Mouse (Mus musculus) C2C12 (cell line): ENCODE data around the gene Nfat5. TPM values are rescaled to one million over a fixed set of nuclear protein-coding genes. Genes with fewer than 3 reads are reported as not detected.

Source experiments
- H3K27me3 ChIP-seq: one replicate; pipeline ENCODE4 v1.6.1; 2011; ENCODE audit not compliant: control insufficient read depth, insufficient read depth, insufficient read length
- H3K36me3 ChIP-seq: one replicate; pipeline ENCODE4 v1.6.1; 2011; ENCODE audit not compliant: control insufficient read depth, insufficient read depth
- H3K4me3 ChIP-seq: one replicate; pipeline ENCODE4 v1.5.1; 2011; ENCODE audit warnings: mild to moderate bottlenecking, control low read depth; ENCODE audit not compliant: poor library complexity, insufficient read depth, severe bottlenecking
- H3K79me2 ChIP-seq: one replicate; pipeline ENCODE4 v1.6.1; 2011; ENCODE audit not compliant: control insufficient read depth, insufficient read depth
- H3K79me3 ChIP-seq: one replicate; pipeline ENCODE4 v1.6.1; 2011; ENCODE audit warnings: low read depth, control low read depth
- H3ac ChIP-seq: one replicate; pipeline ENCODE3; 2011; ENCODE audit warnings: low read depth; ENCODE audit not compliant: control insufficient read depth, insufficient read length
- CEBPB ChIP-seq: IDR thresholded peaks from one replicate; pipeline ENCODE4 v1.6.1; 2011; ENCODE audit warnings: low read depth, mild to moderate bottlenecking, control low read depth, moderate library complexity
- CTCF ChIP-seq: IDR thresholded peaks from one replicate; pipeline ENCODE4 v1.5.1; 2011; ENCODE audit not compliant: control insufficient read depth, insufficient read depth, insufficient read length
- FOSL1 ChIP-seq: IDR thresholded peaks from one replicate; pipeline ENCODE4 v1.8.0; 2011; ENCODE audit warnings: mild to moderate bottlenecking, low read length; ENCODE audit not compliant: poor library complexity, insufficient read depth, severe bottlenecking
- MAX ChIP-seq: IDR thresholded peaks from one replicate; pipeline ENCODE4 v1.6.1; 2011; ENCODE audit warnings: mild to moderate bottlenecking, control low read depth
- MYOD1 ChIP-seq: IDR thresholded peaks from one replicate; pipeline ENCODE4 v1.6.1; 2011; ENCODE audit warnings: low read depth; ENCODE audit not compliant: control insufficient read depth, insufficient read length
- MYOG ChIP-seq: IDR thresholded peaks from one replicate; pipeline ENCODE4 v1.6.1; 2011; ENCODE audit not compliant: control insufficient read depth, insufficient read length; ENCODE audit errors: extremely low read depth
- USF1 ChIP-seq: IDR thresholded peaks from one replicate; pipeline ENCODE4 v1.6.1; 2011; ENCODE audit warnings: low read depth, mild to moderate bottlenecking, control low read depth, moderate library complexity
- polyA plus RNA-seq: library from polyadenylated mRNA; unstranded; fragments of >200 nt; fragmentation: generic; extraction: Trizol; gene quantifications from one replicate; pipeline ENCODE4 v1.2.1, GENCODE M21; 2012; ENCODE audit warnings: missing spikeins

Nfat5 gene
- polyA plus RNA-seq, 1 experiment = 13.6 TPM

DNA sequence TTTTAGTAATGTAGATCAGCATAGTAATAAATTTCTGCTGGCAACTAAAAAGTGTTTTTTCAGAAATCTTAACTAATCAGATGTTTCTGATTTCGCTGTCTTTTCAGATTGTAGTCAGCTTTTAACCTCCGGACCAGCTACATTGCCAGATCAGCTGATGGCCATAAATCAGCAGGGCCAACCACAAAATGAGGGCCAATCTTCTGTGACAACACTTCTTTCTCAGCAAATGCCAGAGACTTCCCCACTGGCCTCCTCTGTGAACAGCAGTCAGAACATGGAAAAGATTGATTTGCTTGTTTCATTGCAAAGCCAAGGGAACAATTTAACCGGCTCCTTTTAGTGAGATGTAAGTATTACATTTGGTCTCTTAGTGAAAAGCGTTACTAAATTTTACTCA is 77.0 kb downstream of the Nfat5 start:
- TF ChIP-seq FOSL1 (no peak), CTCF (no peak), CEBPB (no peak), MYOD1 (no peak), MAX (no peak), USF1 (no peak), MYOG (no peak)
- H3K36me3 ChIP-seq = peaks cover 98% of the 10 kb centered on the region

GRCm38 (mm10) chr8:107377346-107377745 is 84.1 kb downstream of the Nfat5 start:
- H3K36me3 ChIP-seq = peaks cover 75% of the 10 kb centered on the region

More for the DNA sequence above, 77.0 kb downstream of the Nfat5 start:
- Histone ChIP-seq H3K4me3 (no peak overlapping the region), H3K79me2 (no peaks in the 10 kb centered on the region), H3ac (no peak overlapping the region), H3K27me3 (no peaks in the 10 kb centered on the region), H3K79me3 (no peaks in the 10 kb centered on the region)

DNA sequence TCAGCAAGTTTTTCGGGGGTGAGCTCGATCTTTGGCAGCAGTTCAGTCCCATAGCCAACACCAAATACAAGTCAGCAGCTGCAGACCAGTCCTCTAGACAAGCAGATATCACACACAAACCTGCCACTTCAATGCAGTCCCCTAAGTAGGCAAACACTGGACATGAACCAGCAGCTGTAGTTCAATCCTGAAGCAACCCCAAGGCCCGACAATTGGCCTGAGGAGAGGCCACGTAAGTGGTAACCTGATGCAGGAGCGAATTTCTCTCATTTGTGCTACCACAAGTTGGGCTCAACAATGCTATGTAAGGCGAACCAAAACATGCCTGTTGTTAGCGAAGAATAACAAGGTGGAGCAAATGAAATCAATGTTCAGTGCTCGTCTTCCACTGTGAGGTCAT is 87.5 kb downstream of the Nfat5 start:
- H3K79me2 ChIP-seq = no peaks in the 10 kb centered on the region
- no peaks in the 10 kb centered on the region for H3K27me3 ChIP-seq
- H3K4me3 ChIP-seq = no peak overlapping the region
- TF ChIP-seq MYOD1 = no peak
- no peak for TF ChIP-seq USF1
- TF ChIP-seq MAX = no peak
- TF ChIP-seq FOSL1 = no peak
- TF ChIP-seq CTCF = no peak
- TF ChIP-seq MYOG = no peak
- TF ChIP-seq CEBPB = no peak
- no peaks in the 10 kb centered on the region for H3K79me3 ChIP-seq
- peaks cover 47% of the 10 kb centered on the region for H3K36me3 ChIP-seq
- H3ac ChIP-seq = no peak overlapping the region

More at GRCm38 (mm10) chr8:107377346-107377745, 84.1 kb downstream of the Nfat5 start:
- TF ChIP-seq CTCF (no peak), MYOD1 (no peak), CEBPB (no peak), MAX (no peak)
- Histone ChIP-seq H3ac (no peak overlapping the region), H3K4me3 (no peak overlapping the region), H3K79me2 (no peaks in the 10 kb centered on the region), H3K79me3 (no peaks in the 10 kb centered on the region), H3K27me3 (no peaks in the 10 kb centered on the region)

- peaks cover 39% of the 10 kb centered on the region for H3K36me3 ChIP-seq
- H3K79me3 ChIP-seq = no peaks in the 10 kb centered on the region
- no peak overlapping the region for H3K4me3 ChIP-seq
- H3ac ChIP-seq = no peak overlapping the region
- no peaks in the 10 kb centered on the region for H3K27me3 ChIP-seq
- H3K79me2 ChIP-seq = no peaks in the 10 kb centered on the region
- TF ChIP-seq USF1 = no peak
- no peak for TF ChIP-seq FOSL1
- TF ChIP-seq MYOD1 = no peak
- TF ChIP-seq CTCF = no peak
- TF ChIP-seq CEBPB = no peak
Measured at GRCm38 (mm10) chr8:107381666-107382065, 88.4 kb downstream of the Nfat5 start.

GRCm38 (mm10) chr8:107382898-107383297 is 89.6 kb downstream of the Nfat5 start:
- Histone ChIP-seq H3K27me3 (no peaks in the 10 kb centered on the region), H3K79me3 (no peaks in the 10 kb centered on the region), H3ac (no peak overlapping the region), H3K4me3 (no peak overlapping the region), H3K79me2 (no peaks in the 10 kb centered on the region), H3K36me3 (peaks cover 41% of the 10 kb centered on the region)
- TF ChIP-seq CEBPB = no peak
- no peak for TF ChIP-seq MYOG
- no peak for TF ChIP-seq MYOD1
- TF ChIP-seq USF1 = no peak
- no peak for TF ChIP-seq MAX
- no peak for TF ChIP-seq CTCF
- no peak for TF ChIP-seq FOSL1

DNA sequence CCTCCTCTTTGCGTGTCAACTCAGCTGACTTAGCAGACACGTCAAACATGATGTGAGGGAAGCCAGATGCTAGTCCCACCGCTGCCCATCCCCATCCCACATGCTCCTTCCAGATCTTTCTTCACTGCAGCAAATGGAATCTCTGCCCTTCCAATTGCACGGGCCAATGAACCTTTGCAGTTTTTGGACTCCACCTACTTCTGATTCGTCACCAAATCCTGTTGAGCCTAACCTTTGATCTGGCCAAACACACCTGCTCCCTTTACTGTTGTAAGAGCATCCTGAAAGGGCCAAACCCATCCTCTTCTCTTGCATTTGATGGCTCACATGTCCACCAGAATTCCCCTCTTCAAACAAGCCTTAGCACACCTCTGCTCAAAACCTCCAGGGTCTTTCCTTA is 91.4 kb downstream of the Nfat5 start:
- H3K79me3 ChIP-seq = no peaks in the 10 kb centered on the region
- no peak overlapping the region for H3ac ChIP-seq
- TF ChIP-seq CTCF = no peak
- no peak for TF ChIP-seq FOSL1
- TF ChIP-seq USF1 = no peak
- TF ChIP-seq MYOG = no peak
- TF ChIP-seq MAX = no peak
- TF ChIP-seq CEBPB = no peak
- no peak for TF ChIP-seq MYOD1
- no peaks in the 10 kb centered on the region for H3K27me3 ChIP-seq
- H3K4me3 ChIP-seq = no peak overlapping the region
- H3K36me3 ChIP-seq = peaks cover 34% of the 10 kb centered on the region
- no peaks in the 10 kb centered on the region for H3K79me2 ChIP-seq
